ENCODE assay signal across 11 mouse cellular contexts in genomic region chr19:34270106-34270726, GRCm38 (mm10). TPM values are rescaled to one million over a fixed set of nuclear protein-coding genes. Genes with fewer than 3 reads are reported as not detected.
DNase-seq lines count a peak whose midpoint lies in the region; ATAC-seq and TF ChIP-seq lines count a peak whose summit lies in the region.
"Had no signal": no experiment of that assay in that cellular context is flagged by ENCODE, and none has a peak within 500 bp of the region (broad histone marks: within the 10 kb centered on the region; RNA-seq: fewer than 3 reads in every experiment).

No protein-coding gene starts in this region.

- H3K79me3 ChIP-seq in C2C12 (ENCODE audit: low read depth) = no peaks in the 10 kb centered on the region

- DNase-seq in 416B (ENCODE audit: low read depth) = peak; percentile 67
- DNase-seq in ovary, postnatal 14 days (ENCODE audit: low spot score) = no peak
- DNase-seq in neural tube, embryonic 10.5 days (ENCODE audit: extremely low spot score, low spot score) = no peak
- DNase-seq: gastrocnemius, postnatal 14 days; thymus, postnatal 4 days had no signal

- H3K4me1 ChIP-seq in hindbrain, embryonic 16.5 days (ENCODE audit: control insufficient read depth, insufficient read depth, low read depth, low read length) = no peaks in the 10 kb centered on the region

- TF ChIP-seq CTCF in C2C12 (IDR thresholded peaks at IDR 0.05; ENCODE audit: control insufficient read depth, insufficient read depth, insufficient read length) = no peak

- no peaks in the 10 kb centered on the region for H3K9me3 ChIP-seq in hindbrain, embryonic 16.5 days (ENCODE audit: control insufficient read depth, low read length)

- H3K4me3 ChIP-seq in C2C12 (ENCODE audit: insufficient read depth, poor library complexity, severe bottlenecking) (no peak overlapping the region), myocyte (no peak overlapping the region)
- no peak overlapping the region for H3K4me3 ChIP-seq in hindbrain, embryonic 16.5 days (ENCODE audit: low read length)

- no peaks in the 10 kb centered on the region for H3K36me3 ChIP-seq in C2C12 (ENCODE audit: control insufficient read depth, insufficient read depth)
- H3K36me3 ChIP-seq in myocyte (ENCODE audit: control insufficient read depth, insufficient read depth) = no peaks in the 10 kb centered on the region
- no peaks in the 10 kb centered on the region for H3K36me3 ChIP-seq in hindbrain, embryonic 16.5 days (ENCODE audit: control insufficient read depth, insufficient read depth, low read length)

- H3K9ac ChIP-seq in hindbrain, embryonic 16.5 days (ENCODE audit: low read depth, low read length) = no peak overlapping the region

- H3ac ChIP-seq in C2C12 (ENCODE audit: control insufficient read depth, insufficient read length, low read depth) (no peak overlapping the region), myocyte (ENCODE audit: control insufficient read depth, insufficient read length) (no peak overlapping the region)

- no peak overlapping the region for H3K4me2 ChIP-seq in myocyte (ENCODE audit: low read depth)
- H3K4me2 ChIP-seq in hindbrain, embryonic 16.5 days (ENCODE audit: low read length) = no peak overlapping the region

- TF ChIP-seq POLR2A in myocyte (IDR thresholded peaks at IDR 0.05; ENCODE audit: insufficient read length, low read depth) = no peak

- H3K27ac ChIP-seq in hindbrain, embryonic 16.5 days (ENCODE audit: low read depth, low read length) = no peak overlapping the region

- H3K79me2 ChIP-seq in C2C12 (ENCODE audit: control insufficient read depth, insufficient read depth) (no peaks in the 10 kb centered on the region), myocyte (ENCODE audit: control insufficient read depth, insufficient read depth) (no peaks in the 10 kb centered on the region)

- WGBS in hindbrain, embryonic 16.5 days = 90% methylated on average over 11 of the region's 11 CpGs

- ATAC-seq in hematopoietic stem cell, adult 5-6 weeks (replicated peaks in 1 of 2; ENCODE audit: insufficient read depth in 1 of 2, low FRiP score in 2 of 2, low TSS enrichment in 1 of 2, low read depth in 1 of 2, poor library complexity in 2 of 2, severe bottlenecking in 2 of 2) = peak; percentile 62 to 64; a peak in 2 of 4 replicates
- no peak for ATAC-seq in hindbrain, embryonic 16.5 days
- ATAC-seq: activated CD4-positive, CD25-positive, alpha-beta regulatory T cell, adult 4 months had no signal

- H3K27me3 ChIP-seq in C2C12 (ENCODE audit: control insufficient read depth, insufficient read depth, insufficient read length) = no peaks in the 10 kb centered on the region
- no peaks in the 10 kb centered on the region for H3K27me3 ChIP-seq in myocyte (ENCODE audit: control insufficient read depth, insufficient read depth, insufficient read length)
- H3K27me3 ChIP-seq in hindbrain, embryonic 16.5 days (replicated peaks; ENCODE audit: control insufficient read depth, insufficient read depth, low read length) = no peaks in the 10 kb centered on the region

TF ChIP-seq in C2C12, 6 proteins besides CTCF, POLR2A, EP300 and RAD21:
- TF ChIP-seq FOSL1 (IDR thresholded peaks at IDR 0.05; ENCODE audit: insufficient read depth, low read length, poor library complexity, severe bottlenecking) = no peak
- peak; percentile 31 for TF ChIP-seq CEBPB (IDR thresholded peaks at IDR 0.05; ENCODE audit: low read depth)
TF ChIP-seq in C2C12: peak in this region for 1.

TF ChIP-seq in myocyte, 11 proteins besides CTCF, POLR2A, EP300 and RAD21:
- no peak for TF ChIP-seq MYOD1 (IDR thresholded peaks at IDR 0.05; ENCODE audit: control insufficient read depth in 1 of 3, insufficient read length in 2 of 3, low read depth in 2 of 3)
- TF ChIP-seq CEBPB (IDR thresholded peaks at IDR 0.05; ENCODE audit: insufficient read depth, poor library complexity, severe bottlenecking) = 0 out of 2 replicates have a peak, but pooled peaks have one; percentile 38
TF ChIP-seq in myocyte: peak in this region for 1.

RNA-seq across cellular contexts. Expression of gene Acta2, which starts 14.8 kb away (rescaled TPM):
- 1,987 TPM for polyA plus RNA-seq in C2C12 (2012; fragmentation: generic; extraction: Trizol)
- 0.25 TPM in 1 of 2 replicates, not detected in the other for total RNA-seq in hematopoietic stem cell, adult 5-6 weeks (2017)
- 2,495 TPM for polyA plus RNA-seq in myocyte (2012; fragmentation: generic; extraction: Trizol)
- 17.6 and 29.5 TPM in 2 replicates for polyA plus RNA-seq in hindbrain, embryonic 16.5 days (2015; fragmentation: Nextera tagmentation; extraction: Ambion mirVana)
- total RNA-seq: megakaryocyte-erythroid progenitor cell, adult 5-6 weeks had no signal

RNA-seq across cellular contexts. Expression of gene Fas, which starts 20.2 kb away (rescaled TPM):
- polyA plus RNA-seq in C2C12 (2012; fragmentation: generic; extraction: Trizol) = 1.3 TPM
- total RNA-seq in hematopoietic stem cell, adult 5-6 weeks (2017) = 2.8 and 3.6 TPM in 2 replicates
- polyA plus RNA-seq in myocyte (2012; fragmentation: generic; extraction: Trizol) = 2.8 TPM
- 1.5 and 1.6 TPM in 2 replicates for polyA plus RNA-seq in hindbrain, embryonic 16.5 days (2015; fragmentation: Nextera tagmentation; extraction: Ambion mirVana)

Comparison
In these comparisons a context has a peak if more than half of its experiments do, and no peak if none do; other contexts are left out.
1. RNA of gene Acta2, which starts 14.8 kb away (polyA plus RNA-seq): 2,495 TPM in myocyte (single experiment) and 1,987 TPM in C2C12 (single experiment); 17.6 to 29.5 TPM in hindbrain, embryonic 16.5 days; every median in the first group is over 10 times any median in the second.